Mouse (Mus musculus): Measurements from ENCODE around the gene Acaa1b. TPM values are rescaled to one million over a fixed set of nuclear protein-coding genes. Genes with fewer than 3 reads are reported as not detected.

Acaa1b gene
- polyA plus RNA-seq, 1 experiment from 2014 or later: 0.78 TPM

- no peaks in the 10 kb centered on the region for H3K9me3 ChIP-seq (replicated peaks)
- H3K4me1 ChIP-seq (replicated peaks): 0 out of 2 replicates have a peak, but pooled peaks cover 3% of the 10 kb centered on the region
- no peak overlapping the region for H3K4me3 ChIP-seq
- H3K36me3 ChIP-seq: no peaks in the 10 kb centered on the region
- whole genome bisulfite sequencing: 75% methylated on average over 9 of the region's 9 CpGs
- 0 out of 2 replicates have a peak, but pooled peaks cover 3% of the 10 kb centered on the region for H3K27me3 ChIP-seq (replicated peaks)
- no peak overlapping the region for H3K4me2 ChIP-seq
- no peak overlapping the region for H3K27ac ChIP-seq (ENCODE audit: poor library complexity, severe bottlenecking)
- no peak for ATAC-seq (ENCODE audit: insufficient number of reproducible peaks, low FRiP score)
- no peak overlapping the region for H3K9ac ChIP-seq
Observed at GRCm38 (mm10) chr9:119143372-119143771, 13.5 kb downstream of the Acaa1b start.

- Histone ChIP-seq H3K4me3 (no peak overlapping the region), H3K4me2 (no peak overlapping the region), H3K4me1 (replicated peaks) (0 out of 2 replicates have a peak, but pooled peaks cover 3% of the 10 kb centered on the region), H3K36me3 (no peaks in the 10 kb centered on the region), H3K9ac (no peak overlapping the region), H3K27me3 (replicated peaks) (0 out of 2 replicates have a peak, but pooled peaks cover 5% of the 10 kb centered on the region), H3K27ac (ENCODE audit: poor library complexity, severe bottlenecking) (no peak overlapping the region), H3K9me3 (replicated peaks) (no peaks in the 10 kb centered on the region)
- WGBS: 59% methylated on average over 5 of the region's 5 CpGs
- ATAC-seq (ENCODE audit: insufficient number of reproducible peaks, low FRiP score): no peak
Observed at GRCm38 (mm10) chr9:119142066-119142465, 14.8 kb downstream of the Acaa1b start.

- WGBS: 74% methylated on average over 2 of the region's 2 CpGs
- no peak for ATAC-seq (ENCODE audit: insufficient number of reproducible peaks, low FRiP score)
- Histone ChIP-seq H3K4me2 (no peak overlapping the region), H3K9me3 (replicated peaks) (no peaks in the 10 kb centered on the region), H3K4me3 (no peak overlapping the region), H3K27me3 (replicated peaks) (0 out of 2 replicates have a peak, but pooled peaks cover 4% of the 10 kb centered on the region), H3K4me1 (replicated peaks) (0 out of 2 replicates have a peak, but pooled peaks cover 3% of the 10 kb centered on the region), H3K9ac (no peak overlapping the region), H3K36me3 (no peaks in the 10 kb centered on the region), H3K27ac (ENCODE audit: poor library complexity, severe bottlenecking) (no peak overlapping the region)
Observed at GRCm38 (mm10) chr9:119138836-119139235, 18.1 kb downstream of the Acaa1b start.

GRCm38 (mm10) chr9:119130692-119131091 is 26.2 kb downstream of the Acaa1b start:
- Histone ChIP-seq H3K4me2 (no peak overlapping the region), H3K36me3 (no peaks in the 10 kb centered on the region), H3K9me3 (replicated peaks) (no peaks in the 10 kb centered on the region), H3K4me3 (no peak overlapping the region), H3K27ac (ENCODE audit: poor library complexity, severe bottlenecking) (no peak overlapping the region), H3K4me1 (replicated peaks) (no peaks in the 10 kb centered on the region), H3K9ac (no peak overlapping the region), H3K27me3 (replicated peaks) (peaks cover 3% of the 10 kb centered on the region; the same call in 1 of the 2 replicates)
- ATAC-seq (ENCODE audit: insufficient number of reproducible peaks, low FRiP score): no peak
- WGBS: 56% methylated on average over 5 of the region's 5 CpGs

- Histone ChIP-seq H3K27me3 (replicated peaks) (peaks cover 3% of the 10 kb centered on the region; the same call in 1 of the 2 replicates), H3K4me3 (no peak overlapping the region), H3K27ac (ENCODE audit: poor library complexity, severe bottlenecking) (no peak overlapping the region), H3K9me3 (replicated peaks) (no peaks in the 10 kb centered on the region), H3K9ac (no peak overlapping the region), H3K36me3 (no peaks in the 10 kb centered on the region), H3K4me2 (no peak overlapping the region), H3K4me1 (replicated peaks) (no peaks in the 10 kb centered on the region)
- no peak for ATAC-seq (ENCODE audit: insufficient number of reproducible peaks, low FRiP score)
- WGBS: 78% methylated on average over 12 of the region's 12 CpGs
Observed at GRCm38 (mm10) chr9:119128436-119129181, 28.3 kb downstream of the Acaa1b start.

GRCm38 (mm10) chr9:119122596-119123369 is 34.1 kb downstream of the Acaa1b start:
- WGBS: 80% methylated on average over 18 of the region's 18 CpGs
- Histone ChIP-seq H3K27ac (ENCODE audit: poor library complexity, severe bottlenecking) (no peak overlapping the region), H3K4me1 (replicated peaks) (no peaks in the 10 kb centered on the region), H3K36me3 (no peaks in the 10 kb centered on the region), H3K9me3 (replicated peaks) (no peaks in the 10 kb centered on the region), H3K4me2 (no peak overlapping the region), H3K4me3 (no peak overlapping the region), H3K9ac (no peak overlapping the region), H3K27me3 (replicated peaks) (no peaks in the 10 kb centered on the region)
- ATAC-seq (ENCODE audit: insufficient number of reproducible peaks, low FRiP score): no peak

GRCm38 (mm10) chr9:119120168-119120560 is 36.7 kb downstream of the Acaa1b start:
- H3K4me3 ChIP-seq: no peak overlapping the region
- H3K9ac ChIP-seq: no peak overlapping the region
- no peaks in the 10 kb centered on the region for H3K27me3 ChIP-seq (replicated peaks)
- no peaks in the 10 kb centered on the region for H3K4me1 ChIP-seq (replicated peaks)
- no peaks in the 10 kb centered on the region for H3K9me3 ChIP-seq (replicated peaks)
- no peak for ATAC-seq (ENCODE audit: insufficient number of reproducible peaks, low FRiP score)
- WGBS: 66% methylated on average over 3 of the region's 3 CpGs
- H3K36me3 ChIP-seq: no peaks in the 10 kb centered on the region
- no peak overlapping the region for H3K4me2 ChIP-seq
- H3K27ac ChIP-seq (ENCODE audit: poor library complexity, severe bottlenecking): no peak overlapping the region

- Histone ChIP-seq H3K27me3 (replicated peaks) (no peaks in the 10 kb centered on the region), H3K9me3 (replicated peaks) (no peaks in the 10 kb centered on the region), H3K27ac (ENCODE audit: poor library complexity, severe bottlenecking) (no peak overlapping the region), H3K4me1 (replicated peaks) (no peaks in the 10 kb centered on the region), H3K4me2 (no peak overlapping the region), H3K36me3 (no peaks in the 10 kb centered on the region), H3K4me3 (no peak overlapping the region), H3K9ac (no peak overlapping the region)
- WGBS: 88% methylated on average over 19 of the region's 19 CpGs
- ATAC-seq (ENCODE audit: insufficient number of reproducible peaks, low FRiP score): no peak
Observed at GRCm38 (mm10) chr9:119119409-119120167, 37.3 kb downstream of the Acaa1b start.

- 75% methylated on average over 17 of the region's 17 CpGs for WGBS
- Histone ChIP-seq H3K9me3 (replicated peaks) (no peaks in the 10 kb centered on the region), H3K9ac (no peak overlapping the region), H3K4me3 (no peak overlapping the region), H3K4me1 (replicated peaks) (no peaks in the 10 kb centered on the region), H3K27me3 (replicated peaks) (no peaks in the 10 kb centered on the region), H3K27ac (ENCODE audit: poor library complexity, severe bottlenecking) (no peak overlapping the region), H3K36me3 (no peaks in the 10 kb centered on the region), H3K4me2 (no peak overlapping the region)
- ATAC-seq (ENCODE audit: insufficient number of reproducible peaks, low FRiP score): no peak
Observed at GRCm38 (mm10) chr9:119114911-119115310, 42.0 kb downstream of the Acaa1b start.

- no peak overlapping the region for H3K4me2 ChIP-seq
- WGBS: 63% methylated on average over 3 of the region's 3 CpGs
- 0 out of 2 replicates have a peak, but pooled peaks cover 2% of the 10 kb centered on the region for H3K4me1 ChIP-seq (replicated peaks)
- no peak overlapping the region for H3K4me3 ChIP-seq
- no peaks in the 10 kb centered on the region for H3K27me3 ChIP-seq (replicated peaks)
- H3K27ac ChIP-seq (ENCODE audit: poor library complexity, severe bottlenecking): no peak overlapping the region
- ATAC-seq (ENCODE audit: insufficient number of reproducible peaks, low FRiP score): no peak
- no peak overlapping the region for H3K9ac ChIP-seq
- H3K9me3 ChIP-seq (replicated peaks): no peaks in the 10 kb centered on the region
- H3K36me3 ChIP-seq: no peaks in the 10 kb centered on the region
Observed at GRCm38 (mm10) chr9:119110640-119111039, 46.3 kb downstream of the Acaa1b start.

All from heart, embryonic 12.5 days (tissue).